Mouse (Mus musculus): ENCODE data around the gene Icosl.

- TF ChIP-seq CTCF (IDR thresholded peaks at IDR 0.05; ENCODE audit: borderline replicate concordance, insufficient read depth, low read depth, low read length) (no peak), POLR2A (IDR thresholded peaks at IDR 0.05; ENCODE audit: borderline replicate concordance, insufficient read depth, low read length) (no peak)
Observed at GRCm38 (mm10) chr10:78068541-78068940, 561 bp upstream of the Icosl start.

All from cerebellum, adult 2 months (tissue).